Mouse (Mus musculus): Measurements from ENCODE around the gene Phlda3.

Phlda3 gene

GRCm38 (mm10) chr1:135765645-135766591 is at the start of gene Phlda3:
Gene Phlda3, plus strand, starts transcription at chr1:135766119.
- DNase-seq: peak; percentile 49 to 64

GRCm38 (mm10) chr1:135719486-135719885 is 46.4 kb upstream of the Phlda3 start:
- DNase-seq: peak; percentile 70 to 78

- DNase-seq: no peak
These were observed 45.9 kb upstream of the Phlda3 start, which contains the start of gene Csrp1 for GRCm38 (mm10) chr1:135719983-135720382. Gene Csrp1, plus strand, starts transcription at chr1:135720061.

- no peak for DNase-seq
These were observed 42.9 kb upstream of the Phlda3 start for GRCm38 (mm10) chr1:135723016-135723415.

- no peak for DNase-seq
These were observed 41.8 kb upstream of the Phlda3 start for GRCm38 (mm10) chr1:135724134-135724533.

- DNase-seq: no peak
These were observed 40.6 kb upstream of the Phlda3 start for GRCm38 (mm10) chr1:135725324-135725723.

GRCm38 (mm10) chr1:135725936-135726335 is 40.0 kb upstream of the Phlda3 start:
- DNase-seq: peak in 1 of 2 experiments; percentile 38

- DNase-seq: peak; percentile 80 to 81
These were observed 37.1 kb upstream of the Phlda3 start for GRCm38 (mm10) chr1:135728631-135729366.

- peak in 1 of 2 experiments; percentile 36 for DNase-seq
These were observed 36.6 kb upstream of the Phlda3 start for GRCm38 (mm10) chr1:135729367-135729713.

- DNase-seq: no peak
These were observed 36.1 kb upstream of the Phlda3 start for GRCm38 (mm10) chr1:135729821-135730220.

GRCm38 (mm10) chr1:135730296-135730695 is 35.6 kb upstream of the Phlda3 start:
- DNase-seq: no peak

- DNase-seq: no peak
These were observed 34.5 kb upstream of the Phlda3 start for GRCm38 (mm10) chr1:135731393-135731792.

- no peak for DNase-seq
These were observed 33.8 kb upstream of the Phlda3 start for GRCm38 (mm10) chr1:135731897-135732684.

- no peak for DNase-seq
These were observed 31.5 kb upstream of the Phlda3 start for GRCm38 (mm10) chr1:135734225-135734937.

- DNase-seq: no peak
These were observed 30.5 kb upstream of the Phlda3 start for GRCm38 (mm10) chr1:135735460-135735859.

- no peak for DNase-seq
These were observed 20.9 kb upstream of the Phlda3 start for GRCm38 (mm10) chr1:135744987-135745386.

- no peak for DNase-seq
These were observed 19.7 kb upstream of the Phlda3 start for GRCm38 (mm10) chr1:135746248-135746647.

- DNase-seq: peak; percentile 91 to 94
These were observed 13.1 kb upstream of the Phlda3 start for GRCm38 (mm10) chr1:135752737-135753348.

- DNase-seq: no peak
These were observed 10.6 kb upstream of the Phlda3 start for GRCm38 (mm10) chr1:135755287-135755686.

GRCm38 (mm10) chr1:135755913-135756312 is 10.0 kb upstream of the Phlda3 start:
- no peak for DNase-seq

GRCm38 (mm10) chr1:135757287-135757686 is 8.6 kb upstream of the Phlda3 start:
- no peak for DNase-seq

GRCm38 (mm10) chr1:135759685-135760084 is 6.2 kb upstream of the Phlda3 start:
- no peak for DNase-seq

Data from kidney, adult 8-10 months (tissue).